Mouse (Mus musculus) liver, embryonic 14.5 days (tissue): Measurements from ENCODE around the gene Pdk2.

ENCODE experiments used
- CTCF ChIP-seq: IDR thresholded peaks from 2 replicates; pipeline ENCODE4 v1.5.1; 2016; ENCODE audit warnings: antibody characterized with exemption, low read depth, control low read depth
- EP300 ChIP-seq: IDR thresholded peaks from 2 replicates; pipeline ENCODE4 v1.6.1; 2016; ENCODE audit warnings: antibody characterized with exemption, low read depth

- TF ChIP-seq CTCF (no peak), EP300 (peak; percentile 70)
Measured at GRCm38 (mm10) chr11:94997596-94997995, 43.6 kb downstream of the Pdk2 start.
